Mouse (Mus musculus) MEL (cell line): Measurements from ENCODE around the gene Klrb1b. TPM values are rescaled to one million over a fixed set of nuclear protein-coding genes. Genes with fewer than 3 reads are reported as not detected.

ENCODE experiments used
- DNase-seq: peaks from one replicate; pipeline ENCODE4 v3.0.0; 2011; ENCODE audit warnings: low read depth, low spot score
- H3K27ac ChIP-seq: 2 replicates; pipeline ENCODE4 v1.5.1; 2012; ENCODE audit warnings: low read depth, mild to moderate bottlenecking, control low read depth, low read length, moderate library complexity; ENCODE audit not compliant: control insufficient read depth
- H3K27me3 ChIP-seq, 2 experiments: fragments of 150-350 bp in 1 of 2; sonication (generic) in 1 of 2; 2 replicates each; pipeline ENCODE4 v1.6.1; 2012; ENCODE audit warnings: low read length in 2 of 2, mild to moderate bottlenecking in 2 of 2, improper control_type of control experiment in 1 of 2, moderate library complexity in 1 of 2; ENCODE audit not compliant: insufficient read depth in 2 of 2, control insufficient read depth in 1 of 2
- H3K36me3 ChIP-seq, 2 experiments: 2 replicates each; pipeline ENCODE4 v1.6.1; 2012 to 2014; ENCODE audit warnings: low read length in 2 of 2, improper control_type of control experiment in 1 of 2, inconsistent platforms in 1 of 2, mild to moderate bottlenecking in 1 of 2; ENCODE audit not compliant: insufficient read depth in 2 of 2, control insufficient read depth in 1 of 2
- H3K4me1 ChIP-seq, 2 experiments: fragments of 150-350 bp in 1 of 2; sonication (generic) in 1 of 2; 2 replicates each; pipeline ENCODE4 v1.6.1; 2012; ENCODE audit warnings: low read length in 2 of 2, improper control_type of control experiment in 1 of 2, mild to moderate bottlenecking in 1 of 2; ENCODE audit not compliant: insufficient read depth in 2 of 2, control insufficient read depth in 1 of 2
- H3K4me3 ChIP-seq, 2 experiments: fragments of 150-350 bp in 1 of 2; sonication (generic) in 1 of 2; 2 replicates each; pipeline ENCODE4 v1.5.1; 2012; ENCODE audit warnings: low read depth in 2 of 2, low read length in 2 of 2, mild to moderate bottlenecking in 2 of 2, moderate library complexity in 2 of 2, control low read depth in 1 of 2, improper control_type of control experiment in 1 of 2; ENCODE audit not compliant: control insufficient read depth in 1 of 2, insufficient read depth in 1 of 2
- H3K79me2 ChIP-seq: 2 replicates; pipeline ENCODE4 v1.6.1; 2012; ENCODE audit warnings: mild to moderate bottlenecking, low read length, moderate library complexity; ENCODE audit not compliant: control insufficient read depth, poor library complexity, insufficient read depth
- H3K9ac ChIP-seq: 2 replicates; pipeline ENCODE4 v1.6.1; 2012; ENCODE audit warnings: low read depth, mild to moderate bottlenecking, control low read depth, low read length, moderate library complexity; ENCODE audit not compliant: control insufficient read depth, poor library complexity, severe bottlenecking
- H3K9me3 ChIP-seq: fragments of 150-350 bp; sonication (generic); replicated peaks from 2 replicates; pipeline ENCODE4 v1.6.1; 2012; ENCODE audit warnings: mild to moderate bottlenecking, low read length, improper control_type of control experiment, moderate library complexity; ENCODE audit not compliant: insufficient read depth
- BHLHE40 ChIP-seq: IDR thresholded peaks from 2 replicates; pipeline ENCODE4 v1.6.1; 2012; ENCODE audit warnings: low read depth, mild to moderate bottlenecking, inconsistent platforms, low read length, improper control_type of control experiment, borderline replicate concordance
- CHD1 ChIP-seq: IDR thresholded peaks from 2 replicates; pipeline ENCODE4 v1.6.1; 2012; ENCODE audit warnings: low read depth, mild to moderate bottlenecking, inconsistent platforms, low read length, improper control_type of control experiment
- CTCF ChIP-seq, 3 experiments: IDR thresholded peaks in 2 of 3; conservative IDR thresholded peaks in 1 of 3; 2 replicates each; pipeline ENCODE4 v1.5.1; 2011 to 2012; ENCODE audit warnings: low read length in 3 of 3, low read depth in 2 of 3, mild to moderate bottlenecking in 2 of 3, improper control_type of control experiment in 1 of 3, inconsistent platforms in 1 of 3, mixed read lengths in 1 of 3, moderate library complexity in 1 of 3; ENCODE audit not compliant: control insufficient read depth in 1 of 3, insufficient read depth in 1 of 3, poor library complexity in 1 of 3, severe bottlenecking in 1 of 3
- E2F4 ChIP-seq: IDR thresholded peaks from 2 replicates; pipeline ENCODE4 v1.6.1; 2011; ENCODE audit warnings: low read depth, low read length, improper control_type of control experiment, borderline replicate concordance
- ELF1 ChIP-seq: IDR thresholded peaks from 2 replicates; pipeline ENCODE4 v1.6.1; 2014; ENCODE audit warnings: low read depth, mild to moderate bottlenecking, inconsistent platforms, low read length, improper control_type of control experiment, moderate library complexity
- EP300 ChIP-seq, 2 experiments: IDR thresholded peaks; 2 replicates each; pipeline ENCODE4 v1.6.1; 2011; ENCODE audit warnings: improper control_type of control experiment in 2 of 2, low read length in 2 of 2, low read depth in 1 of 2, mild to moderate bottlenecking in 1 of 2
- ETS1 ChIP-seq: IDR thresholded peaks from 2 replicates; pipeline ENCODE4 v1.6.1; 2012; ENCODE audit warnings: low read depth, mild to moderate bottlenecking, inconsistent platforms, low read length, improper control_type of control experiment, moderate library complexity
- GABPA ChIP-seq: IDR thresholded peaks from 2 replicates; pipeline ENCODE4 v1.6.1; 2012; ENCODE audit warnings: low read depth, mild to moderate bottlenecking, inconsistent platforms, low read length, improper control_type of control experiment, moderate library complexity
- GATA1 ChIP-seq: IDR thresholded peaks from 2 replicates; pipeline ENCODE4 v1.6.1; 2011; ENCODE audit warnings: low read depth, low read length, improper control_type of control experiment
- HCFC1 ChIP-seq: IDR thresholded peaks from 2 replicates; pipeline ENCODE4 v1.6.1; 2012; ENCODE audit warnings: low read depth, mild to moderate bottlenecking, inconsistent platforms, low read length, improper control_type of control experiment, moderate library complexity
- JUND ChIP-seq: IDR thresholded peaks from 2 replicates; pipeline ENCODE4 v1.6.1; 2011; ENCODE audit warnings: low read depth, mild to moderate bottlenecking, improper control_type of control experiment, low read length
- KAT2A ChIP-seq: conservative IDR thresholded peaks from 2 replicates; pipeline ENCODE4 v1.6.1; 2012; ENCODE audit warnings: low read depth, low read length, improper control_type of control experiment, inconsistent platforms
- MAFK ChIP-seq: IDR thresholded peaks from 2 replicates; pipeline ENCODE4 v1.6.1; 2011; ENCODE audit warnings: low read depth, mild to moderate bottlenecking, low read length, improper control_type of control experiment, borderline replicate concordance
- MAZ ChIP-seq: IDR thresholded peaks from 2 replicates; pipeline ENCODE4 v1.6.1; 2012; ENCODE audit warnings: low read depth, mild to moderate bottlenecking, inconsistent platforms, low read length, improper control_type of control experiment
- MEF2A ChIP-seq: IDR thresholded peaks from 2 replicates; pipeline ENCODE4 v1.6.1; 2014; ENCODE audit warnings: low read depth, mild to moderate bottlenecking, inconsistent platforms, low read length, improper control_type of control experiment; ENCODE audit not compliant: poor library complexity, insufficient replicate concordance, severe bottlenecking; ENCODE audit errors: extremely low read depth
- MXI1 ChIP-seq: IDR thresholded peaks from 2 replicates; pipeline ENCODE4 v1.6.1; 2011; ENCODE audit warnings: mild to moderate bottlenecking, low read depth, low read length, improper control_type of control experiment
- MYB ChIP-seq: IDR thresholded peaks from 2 replicates; pipeline ENCODE4 v1.6.1; 2011; ENCODE audit warnings: mild to moderate bottlenecking, low read depth, low read length, improper control_type of control experiment
- MYC ChIP-seq: IDR thresholded peaks from 2 replicates; pipeline ENCODE4 v1.6.1; 2011; ENCODE audit warnings: low read depth, mild to moderate bottlenecking, low read length, improper control_type of control experiment, moderate library complexity
- NELFE ChIP-seq: IDR thresholded peaks from 2 replicates; pipeline ENCODE4 v1.6.1; 2011; ENCODE audit warnings: low read depth, low read length, improper control_type of control experiment
- NRF1 ChIP-seq: IDR thresholded peaks from 2 replicates; pipeline ENCODE4 v1.6.1; 2014; ENCODE audit warnings: low read depth, mild to moderate bottlenecking, inconsistent platforms, low read length, improper control_type of control experiment, moderate library complexity; ENCODE audit not compliant: poor library complexity, insufficient read depth, severe bottlenecking
- POLR2A ChIP-seq, 2 experiments: IDR thresholded peaks; 2 replicates each; pipeline ENCODE4 v1.6.1; 2011 to 2012; ENCODE audit warnings: low read length in 2 of 2, mild to moderate bottlenecking in 2 of 2, control low read depth in 1 of 2, improper control_type of control experiment in 1 of 2, low read depth in 1 of 2, moderate library complexity in 1 of 2; ENCODE audit not compliant: control insufficient read depth in 1 of 2, insufficient read depth in 1 of 2, poor library complexity in 1 of 2
- POLR2AphosphoS2 ChIP-seq: IDR thresholded peaks from 2 replicates; pipeline ENCODE4 v1.6.1; 2011; ENCODE audit warnings: low read length, improper control_type of control experiment
- POLR2AphosphoS5 ChIP-seq: IDR thresholded peaks from 2 replicates; pipeline ENCODE4 v1.6.1; 2012; ENCODE audit warnings: low read depth, borderline replicate concordance, mild to moderate bottlenecking, inconsistent platforms, low read length, moderate library complexity, mixed read lengths
- RAD21 ChIP-seq: IDR thresholded peaks from 2 replicates; pipeline ENCODE4 v1.6.1; 2011; ENCODE audit warnings: mild to moderate bottlenecking, low read depth, low read length, improper control_type of control experiment
- SIN3A ChIP-seq: IDR thresholded peaks from 2 replicates; pipeline ENCODE4 v1.6.1; 2012; ENCODE audit warnings: low read length, improper control_type of control experiment, inconsistent platforms
- SMC3 ChIP-seq: IDR thresholded peaks from 2 replicates; pipeline ENCODE4 v1.6.1; 2011; ENCODE audit warnings: low read depth, low read length, improper control_type of control experiment
- TBP ChIP-seq: IDR thresholded peaks from 2 replicates; pipeline ENCODE4 v1.8.0; 2011; ENCODE audit warnings: low read depth, low read length, improper control_type of control experiment
- TCF12 ChIP-seq: IDR thresholded peaks from 2 replicates; pipeline ENCODE4 v1.6.1; 2014; ENCODE audit warnings: low read depth, mild to moderate bottlenecking, inconsistent platforms, low read length, improper control_type of control experiment, moderate library complexity
- UBTF ChIP-seq: IDR thresholded peaks from 2 replicates; pipeline ENCODE4 v1.6.1; 2012; ENCODE audit warnings: low read depth, mild to moderate bottlenecking, inconsistent platforms, low read length, improper control_type of control experiment, moderate library complexity, borderline replicate concordance; ENCODE audit not compliant: insufficient read depth
- USF1 ChIP-seq: IDR thresholded peaks from 2 replicates; pipeline ENCODE4 v1.6.1; 2014; ENCODE audit warnings: low read depth, mild to moderate bottlenecking, inconsistent platforms, low read length, improper control_type of control experiment, moderate library complexity
- USF2 ChIP-seq, 2 experiments: IDR thresholded peaks; 2 replicates each; pipeline ENCODE4 v1.6.1; 2011 to 2012; ENCODE audit warnings: improper control_type of control experiment in 2 of 2, low read length in 2 of 2, borderline replicate concordance in 1 of 2, inconsistent platforms in 1 of 2, low read depth in 1 of 2, mild to moderate bottlenecking in 1 of 2; ENCODE audit not compliant: insufficient read depth in 1 of 2
- ZC3H11A ChIP-seq: IDR thresholded peaks from 2 replicates; pipeline ENCODE4 v1.6.1; 2012; ENCODE audit warnings: low read depth, mild to moderate bottlenecking, inconsistent platforms, low read length, improper control_type of control experiment
- ZKSCAN1 ChIP-seq: IDR thresholded peaks from 2 replicates; pipeline ENCODE4 v1.6.1; 2012; ENCODE audit warnings: low read depth, mild to moderate bottlenecking, inconsistent platforms, low read length, improper control_type of control experiment, moderate library complexity
- ZMIZ1 ChIP-seq: IDR thresholded peaks from 2 replicates; pipeline ENCODE4 v1.6.1; 2012; ENCODE audit warnings: low read depth, mild to moderate bottlenecking, inconsistent platforms, low read length, improper control_type of control experiment, moderate library complexity
- ZNF384 ChIP-seq: IDR thresholded peaks from 2 replicates; pipeline ENCODE4 v1.6.1; 2012; ENCODE audit warnings: low read depth, mild to moderate bottlenecking, inconsistent platforms, low read length, improper control_type of control experiment
- polyA plus RNA-seq, 2 experiments: library from polyadenylated mRNA; stranded (reverse) in 1 of 2; unstranded in 1 of 2; fragments of >175 nt in 1 of 2; fragments of >200 nt in 1 of 2; gene quantifications; 2 replicates each; pipeline versions ENCODE4 v1.2.1 to v1.2.4; 2012; ENCODE audit warnings: low replicate concordance in 2 of 2, low read depth in 1 of 2; ENCODE audit not compliant: insufficient read length in 2 of 2, insufficient read depth in 1 of 2, missing spikeins in 1 of 2
- total RNA-seq: library from RNA; depleted of rRNA; stranded (reverse); fragments of 300-350 nt; gene quantifications from 2 replicates; pipeline ENCODE4 v1.2.3, GENCODE M21; 2012

Klrb1b gene
- total and polyA plus RNA-seq, 3 experiments: not detected

- Histone ChIP-seq H3K36me3 (peaks cover 0 to 15% of the 10 kb centered on the region in 2 experiments; a peak in 2 of 4 replicates), H3K4me3 (peak overlapping the region; percentile 51 to 83), H3K4me1 (peaks cover 4 to 20% of the 10 kb centered on the region in 2 experiments; a peak in 3 of 4 replicates), H3K27me3 (no peaks in the 10 kb centered on the region), H3K9me3 (no peaks in the 10 kb centered on the region), H3K27ac (peak overlapping the region; percentile 80), H3K9ac (peak overlapping the region; percentile 56), H3K79me2 (no peaks in the 10 kb centered on the region; the same call in 1 of the 2 replicates)
- DNase-seq: peak; percentile 94
- TF ChIP-seq MYC (no peak), BHLHE40 (0 out of 2 replicates have a peak, but pooled peaks have one; percentile 45), USF2 (IDR thresholded peaks at IDR 0.05; ENCODE audit: borderline replicate concordance in 1 of 2, insufficient read depth in 1 of 2, low read depth in 1 of 2, low read length in 2 of 2) (no peak), MXI1 (peak; percentile 77), RAD21 (peak; percentile 26), POLR2A (IDR thresholded peaks at IDR 0.05; ENCODE audit: control insufficient read depth in 1 of 2, insufficient read depth in 1 of 2, low read depth in 1 of 2, low read length in 2 of 2, poor library complexity in 1 of 2) (peak in 1 of 2 experiments; percentile 47; a peak in 1 of 4 replicates), UBTF (no peak), NELFE (peak; percentile 62), KAT2A (peak; percentile 14; the same call in 1 of the 2 replicates), EP300 (IDR thresholded peaks at IDR 0.05; ENCODE audit: low read depth in 1 of 2, low read length in 2 of 2) (peak; percentile 46 to 80; a peak in 3 of 4 replicates), HCFC1 (0 out of 2 replicates have a peak, but pooled peaks have one; percentile 48), ZC3H11A (peak; percentile 43; the same call in 1 of the 2 replicates), MEF2A (no peak), NRF1 (no peak), SMC3 (peak; percentile 72), TBP (peak; percentile 58; the same call in 1 of the 2 replicates), JUND (no peak), CHD1 (0 out of 2 replicates have a peak, but pooled peaks have one; percentile 59), POLR2AphosphoS2 (no peak), ZNF384 (no peak), MYB (peak; percentile 27; the same call in 1 of the 2 replicates), ZKSCAN1 (no peak), USF1 (no peak), ZMIZ1 (peak; percentile 43; the same call in 1 of the 2 replicates), CTCF (IDR thresholded peaks at IDR 0.05 in 2 of 3, conservative IDR thresholded peaks at IDR 0.05 in 1 of 3; ENCODE audit: control insufficient read depth in 1 of 3, insufficient read depth in 1 of 3, low read depth in 2 of 3, low read length in 3 of 3, poor library complexity in 1 of 3, severe bottlenecking in 1 of 3) (peak; percentile 94 to 100 (median 95)), E2F4 (no peak), SIN3A (peak; percentile 82), MAZ (no peak), POLR2AphosphoS5 (no peak), GABPA (0 out of 2 replicates have a peak, but pooled peaks have one; percentile 32), TCF12 (peak; percentile 73), MAFK (no peak), ELF1 (peak; percentile 60), ETS1 (peak; percentile 79), GATA1 (peak; percentile 55)
Measured at GRCm38 (mm10) chr6:128845319-128845979, 19.3 kb upstream of the Klrb1b start.
